Mouse (Mus musculus): ENCODE measurements around the gene Slc4a7. TPM values are rescaled to one million over a fixed set of nuclear protein-coding genes. Genes with fewer than 3 reads are reported as not detected.
"Not testable (repeated sequence)": the region's sequence is repeated elsewhere in the genome, so short reads cannot be mapped to it uniquely, and the experiment has no call there.

The Slc4a7 gene
- polyA plus RNA-seq, 1 experiment from 2014 or later, result 25.8 TPM

- WGBS, result 94% methylated on average over 3 of the region's 3 CpGs
- H3K4me2 ChIP-seq (replicated peaks), result no peak overlapping the region
- peaks cover 11% of the 10 kb centered on the region; the same call in 1 of the 2 replicates for H3K36me3 ChIP-seq
- H3K4me3 ChIP-seq, result no peak overlapping the region
- no peak overlapping the region for H3K27ac ChIP-seq
- ATAC-seq (ENCODE audit: insufficient number of reproducible peaks, insufficient read depth, low FRiP score, low TSS enrichment), result no peak
- no peak overlapping the region for H3K9ac ChIP-seq
- peaks cover 8% of the 10 kb centered on the region; the same call in 1 of the 2 replicates for H3K4me1 ChIP-seq
- no peaks in the 10 kb centered on the region for H3K27me3 ChIP-seq
- no peaks in the 10 kb centered on the region for H3K9me3 ChIP-seq
Measured at GRCm38 (mm10) chr14:14800810-14801209, 98.7 kb downstream of the Slc4a7 start.

DNA sequence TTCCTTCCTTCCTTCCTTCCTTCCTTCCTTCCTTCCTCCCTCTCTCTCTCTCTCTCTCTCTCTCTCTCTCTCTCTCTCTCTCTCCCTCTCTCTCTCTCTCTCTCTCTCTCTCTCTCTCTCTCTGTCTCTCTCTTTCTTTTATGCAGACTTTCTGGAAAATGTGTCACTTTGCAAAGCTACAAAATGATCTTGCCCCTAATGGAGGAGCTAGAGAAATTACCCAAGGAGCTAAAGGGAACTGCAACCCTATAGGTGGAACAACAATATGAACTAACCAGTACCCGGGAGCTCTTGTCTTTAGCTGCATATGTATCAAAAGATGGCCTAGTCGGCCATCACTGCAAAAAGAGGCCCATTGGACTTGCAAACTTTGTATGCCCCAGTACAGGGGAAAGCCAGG is 101.0 kb downstream of the Slc4a7 start, which contains the start of gene Nek10:
Gene Nek10 (plus strand): TSS at position 301 of the 400 bp plus-strand sequence.
- not testable (repeated sequence) for H3K9ac ChIP-seq; H3K9me3 ChIP-seq; H3K27me3 ChIP-seq; ATAC-seq (ENCODE audit: insufficient number of reproducible peaks, insufficient read depth, low FRiP score, low TSS enrichment); H3K4me3 ChIP-seq; H3K36me3 ChIP-seq; H3K4me1 ChIP-seq; H3K27ac ChIP-seq
- WGBS, result 75% methylated on average over 2 of the region's 2 CpGs
- 0 out of 2 replicates have a peak within 1 kb of the TSS, but pooled peaks have one; percentile 25 for H3K4me2 ChIP-seq (replicated peaks)

GRCm38 (mm10) chr14:14803921-14804517 is 101.9 kb downstream of the Slc4a7 start:
- no peaks in the 10 kb centered on the region for H3K27me3 ChIP-seq
- H3K36me3 ChIP-seq, result 0 out of 2 replicates have a peak, but pooled peaks cover 8% of the 10 kb centered on the region
- H3K9me3 ChIP-seq, result no peaks in the 10 kb centered on the region
- peak; percentile 90 for ATAC-seq (ENCODE audit: insufficient number of reproducible peaks, insufficient read depth, low FRiP score, low TSS enrichment)
- H3K4me3 ChIP-seq, result no peak overlapping the region
- no peak overlapping the region for H3K27ac ChIP-seq
- H3K4me1 ChIP-seq, result peaks cover 8% of the 10 kb centered on the region; the same call in 1 of the 2 replicates
- no peak overlapping the region for H3K9ac ChIP-seq
- 13% methylated on average over 10 of the region's 10 CpGs for WGBS
- H3K4me2 ChIP-seq (replicated peaks), result 0 out of 2 replicates have a peak overlapping the region, but pooled peaks have one; percentile 25

DNA sequence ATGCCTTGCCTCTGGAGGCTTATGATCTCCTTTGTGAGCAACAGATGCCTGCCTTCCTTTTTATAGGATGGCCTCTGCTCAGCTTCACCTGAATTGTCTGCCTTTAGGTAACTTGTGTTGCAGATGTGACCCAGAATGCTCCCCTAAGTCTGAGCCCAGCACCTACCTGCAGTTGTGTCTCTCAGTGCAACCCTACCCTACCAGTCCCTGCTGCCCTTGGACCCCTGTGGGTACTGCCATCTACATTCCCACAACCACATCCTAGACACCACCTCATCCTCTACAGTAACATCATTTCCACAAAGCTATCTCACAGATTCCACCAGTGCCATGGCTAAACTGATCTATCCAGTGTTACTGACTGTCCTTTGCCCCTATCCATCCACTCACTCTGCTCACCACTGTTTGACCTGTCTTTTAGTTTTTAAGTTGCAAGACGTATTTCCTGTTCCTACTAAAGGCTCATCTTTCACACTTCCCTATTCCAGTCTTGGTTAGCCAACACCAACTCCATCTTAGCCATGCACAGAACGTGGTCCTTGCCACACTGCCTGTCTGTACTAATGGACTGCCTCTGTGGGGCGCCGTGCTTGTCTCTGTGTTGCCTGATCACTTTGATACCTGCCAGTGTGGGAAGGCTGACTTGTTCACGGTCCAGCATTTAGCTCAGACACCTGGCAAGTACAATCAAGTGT is 102.6 kb downstream of the Slc4a7 start:
- no peak overlapping the region for H3K4me2 ChIP-seq (replicated peaks)
- H3K27ac ChIP-seq, result no peak overlapping the region
- no peaks in the 10 kb centered on the region for H3K27me3 ChIP-seq
- no peaks in the 10 kb centered on the region for H3K9me3 ChIP-seq
- 73% methylated on average over 5 of the region's 5 CpGs for WGBS
- peaks cover 8% of the 10 kb centered on the region; the same call in 1 of the 2 replicates for H3K4me1 ChIP-seq
- 0 out of 2 replicates have a peak, but pooled peaks cover 8% of the 10 kb centered on the region for H3K36me3 ChIP-seq
- H3K9ac ChIP-seq, result no peak overlapping the region
- ATAC-seq (ENCODE audit: insufficient number of reproducible peaks, insufficient read depth, low FRiP score, low TSS enrichment), result 0 out of 2 replicates have a peak, but pooled peaks have one; percentile 53
- H3K4me3 ChIP-seq, result no peak overlapping the region

DNA sequence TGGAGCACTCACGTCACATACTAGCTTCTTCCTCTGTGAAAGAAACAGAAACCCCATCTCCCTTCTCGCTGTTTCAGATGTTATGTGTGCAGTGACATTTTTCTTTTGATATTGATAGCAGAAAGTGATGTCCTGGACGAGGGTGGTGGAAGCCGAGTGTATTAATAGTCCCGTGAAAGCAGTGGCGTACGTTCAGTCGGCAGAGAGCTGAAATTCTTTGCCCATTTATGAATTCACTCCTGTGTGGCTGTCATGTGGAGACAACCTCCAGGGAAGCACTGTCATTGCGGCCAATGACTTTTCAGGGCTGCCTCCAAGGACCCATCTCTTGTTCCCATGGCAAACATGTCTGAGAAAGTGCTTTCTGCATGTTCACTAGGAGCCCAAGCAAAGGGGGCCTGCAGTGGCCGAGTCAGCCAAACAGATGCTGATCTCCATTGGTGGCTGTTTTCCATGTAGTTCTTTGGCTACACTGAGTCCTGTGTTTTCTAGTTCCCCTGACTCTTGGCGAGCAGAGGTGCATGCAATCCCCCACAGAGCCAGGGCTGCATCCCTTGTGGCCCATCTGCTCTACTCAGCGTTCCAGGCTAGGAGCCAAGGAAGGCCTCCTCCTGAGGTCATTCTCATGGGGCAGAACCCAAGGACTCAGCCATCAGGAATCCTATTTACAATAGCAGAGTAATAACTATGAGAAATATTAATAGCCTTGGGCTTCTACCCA is 130.6 kb downstream of the Slc4a7 start:
- H3K4me2 ChIP-seq (replicated peaks), result no peak overlapping the region
- H3K27ac ChIP-seq, result no peak overlapping the region
- H3K27me3 ChIP-seq, result no peaks in the 10 kb centered on the region
- H3K9me3 ChIP-seq, result no peaks in the 10 kb centered on the region
- H3K4me1 ChIP-seq, result no peaks in the 10 kb centered on the region
- WGBS, result 82% methylated on average over 12 of the region's 12 CpGs
- no peak overlapping the region for H3K4me3 ChIP-seq
- no peak for ATAC-seq (ENCODE audit: insufficient number of reproducible peaks, insufficient read depth, low FRiP score, low TSS enrichment)
- H3K9ac ChIP-seq, result no peak overlapping the region
- no peaks in the 10 kb centered on the region for H3K36me3 ChIP-seq

DNA sequence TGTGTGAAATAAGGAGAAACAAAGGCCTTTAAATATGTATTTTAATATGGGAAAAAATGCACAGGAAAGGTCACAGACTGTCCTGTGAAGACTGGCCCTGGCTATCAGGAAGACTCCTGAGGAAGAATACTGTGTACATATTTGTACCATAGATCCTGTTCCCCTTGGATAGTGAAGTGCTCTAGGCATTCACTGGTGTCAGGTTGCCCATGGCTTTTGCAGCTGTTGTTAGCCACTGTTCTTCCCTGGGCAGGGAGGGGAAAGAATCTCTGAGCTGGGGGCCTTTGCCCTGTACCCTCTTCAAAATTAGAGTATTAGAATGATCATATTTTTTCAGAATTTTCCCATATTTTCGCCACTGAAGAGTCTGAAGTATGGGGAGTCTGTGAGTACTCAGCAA is 131.4 kb downstream of the Slc4a7 start:
- ATAC-seq (ENCODE audit: insufficient number of reproducible peaks, insufficient read depth, low FRiP score, low TSS enrichment), result no peak; the same call in 1 of the 2 replicates
- Histone ChIP-seq H3K27me3 (no peaks in the 10 kb centered on the region), H3K27ac (no peak overlapping the region), H3K9ac (no peak overlapping the region), H3K4me1 (no peaks in the 10 kb centered on the region), H3K4me3 (no peak overlapping the region), H3K36me3 (no peaks in the 10 kb centered on the region), H3K4me2 (replicated peaks) (no peak overlapping the region), H3K9me3 (no peaks in the 10 kb centered on the region)
- WGBS, result 84% methylated on average over 1 of the region's 1 CpGs

DNA sequence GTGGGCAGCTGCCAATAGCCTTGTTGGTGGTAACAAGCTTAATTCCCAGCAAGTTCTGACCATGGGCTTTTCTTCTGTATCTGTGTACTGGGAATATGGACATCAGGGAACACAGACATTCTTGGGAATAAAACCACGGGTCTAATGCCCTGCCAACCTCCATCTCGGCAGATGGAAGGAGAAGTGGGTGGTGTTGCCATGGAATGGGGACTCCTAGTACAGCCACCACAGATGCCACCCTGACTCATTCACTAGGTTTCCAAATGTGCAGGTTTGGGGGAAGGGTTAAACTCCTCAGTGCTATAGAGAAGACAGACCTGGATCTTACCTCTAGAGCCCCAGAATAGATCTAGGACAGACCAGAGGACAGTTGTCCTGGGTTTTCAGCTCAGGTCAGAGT is 132.2 kb downstream of the Slc4a7 start:
- Histone ChIP-seq H3K4me3 (no peak overlapping the region), H3K27ac (no peak overlapping the region), H3K36me3 (no peaks in the 10 kb centered on the region), H3K9ac (no peak overlapping the region), H3K4me1 (no peaks in the 10 kb centered on the region), H3K27me3 (no peaks in the 10 kb centered on the region), H3K9me3 (no peaks in the 10 kb centered on the region), H3K4me2 (replicated peaks) (no peak overlapping the region)
- no peak for ATAC-seq (ENCODE audit: insufficient number of reproducible peaks, insufficient read depth, low FRiP score, low TSS enrichment)
- WGBS, result 78% methylated on average over 2 of the region's 2 CpGs

DNA sequence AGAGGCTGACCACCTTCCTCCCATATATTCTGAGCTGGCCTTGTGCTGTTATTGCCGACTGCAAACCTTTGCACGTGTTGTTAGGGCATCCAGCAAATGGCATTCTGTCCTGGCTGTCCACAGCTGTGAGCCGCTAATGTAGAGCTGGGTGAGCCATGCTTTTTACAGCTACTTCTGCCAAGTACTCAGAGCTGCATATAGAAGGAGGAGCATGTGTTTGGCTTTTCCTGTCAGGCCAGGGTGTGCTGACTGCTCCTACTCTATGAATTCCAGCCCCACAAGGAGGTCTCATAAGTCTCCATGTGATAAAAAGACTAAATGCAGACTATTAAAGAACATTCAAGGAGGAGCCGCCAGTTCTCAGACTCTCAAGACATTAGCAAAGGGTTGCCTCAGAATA is 135.5 kb downstream of the Slc4a7 start:
- H3K9ac ChIP-seq, result no peak overlapping the region
- H3K4me1 ChIP-seq, result no peaks in the 10 kb centered on the region
- no peaks in the 10 kb centered on the region for H3K27me3 ChIP-seq
- 81% methylated on average over 4 of the region's 4 CpGs for WGBS
- no peak for ATAC-seq (ENCODE audit: insufficient number of reproducible peaks, insufficient read depth, low FRiP score, low TSS enrichment)
- H3K9me3 ChIP-seq, result no peaks in the 10 kb centered on the region
- no peak overlapping the region for H3K4me2 ChIP-seq (replicated peaks)
- H3K36me3 ChIP-seq, result no peaks in the 10 kb centered on the region
- no peak overlapping the region for H3K4me3 ChIP-seq
- H3K27ac ChIP-seq, result no peak overlapping the region

GRCm38 (mm10) chr14:14838109-14838508 is 136.0 kb downstream of the Slc4a7 start:
- no peak overlapping the region for H3K27ac ChIP-seq
- ATAC-seq (ENCODE audit: insufficient number of reproducible peaks, insufficient read depth, low FRiP score, low TSS enrichment), result no peak
- H3K4me1 ChIP-seq, result no peaks in the 10 kb centered on the region
- H3K4me3 ChIP-seq, result no peak overlapping the region
- 68% methylated on average over 1 of the region's 1 CpGs for WGBS
- no peak overlapping the region for H3K9ac ChIP-seq
- H3K4me2 ChIP-seq (replicated peaks), result no peak overlapping the region
- H3K36me3 ChIP-seq, result no peaks in the 10 kb centered on the region
- no peaks in the 10 kb centered on the region for H3K9me3 ChIP-seq
- no peaks in the 10 kb centered on the region for H3K27me3 ChIP-seq

GRCm38 (mm10) chr14:14842734-14843530 is 140.9 kb downstream of the Slc4a7 start:
- H3K27me3 ChIP-seq, result no peaks in the 10 kb centered on the region
- H3K27ac ChIP-seq, result no peak overlapping the region
- H3K4me2 ChIP-seq (replicated peaks), result no peak overlapping the region
- H3K36me3 ChIP-seq, result no peaks in the 10 kb centered on the region
- no peaks in the 10 kb centered on the region for H3K4me1 ChIP-seq
- H3K9ac ChIP-seq, result no peak overlapping the region
- ATAC-seq (ENCODE audit: insufficient number of reproducible peaks, insufficient read depth, low FRiP score, low TSS enrichment), result no peak
- H3K9me3 ChIP-seq, result no peaks in the 10 kb centered on the region
- H3K4me3 ChIP-seq, result no peak overlapping the region
- WGBS, result 79% methylated on average over 8 of the region's 8 CpGs
